Comparison of ENCODE assay signal across 28 mouse cellular contexts in the genomic region with DNA sequence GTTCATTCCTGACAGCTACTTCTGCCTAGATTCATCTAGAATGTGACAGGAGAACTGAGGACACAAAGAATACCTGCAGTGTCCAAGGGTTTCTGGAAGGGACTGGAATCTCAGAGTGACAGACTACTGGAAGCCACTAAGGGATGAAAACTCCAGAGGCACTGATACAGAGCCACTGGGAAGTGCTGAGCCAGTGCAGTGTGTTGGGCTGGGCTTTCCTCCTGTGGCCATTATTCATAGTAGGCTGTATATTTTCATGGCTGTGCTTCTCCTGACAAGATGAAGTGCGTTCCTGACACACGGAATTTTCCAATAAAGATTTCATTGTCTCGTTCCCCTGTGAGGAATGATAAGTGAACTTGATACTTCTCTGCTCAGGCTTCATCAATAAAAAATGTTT. TPM values are rescaled to one million over a fixed set of nuclear protein-coding genes. Genes with fewer than 3 reads are reported as not detected.
"Had no signal": no experiment of that assay in that cellular context is flagged by ENCODE, and none has a peak within 500 bp of the region (broad histone marks: within the 10 kb centered on the region; RNA-seq: fewer than 3 reads in every experiment).

No protein-coding gene starts in this region.

- H3K27me3 ChIP-seq: limb, embryonic 12.5 days; limb, embryonic 15.5 days; lung, embryonic 15.5 days; midbrain, embryonic 12.5 days; midbrain, embryonic 15.5 days had no signal

- H3K36me3 ChIP-seq: limb, embryonic 12.5 days; limb, embryonic 15.5 days; lung, embryonic 15.5 days; midbrain, embryonic 12.5 days; midbrain, embryonic 15.5 days had no signal

- H3K9me3 ChIP-seq: limb, embryonic 15.5 days; midbrain, embryonic 15.5 days had no signal

- ATAC-seq: intestine, embryonic 16.5 days; midbrain, embryonic 15.5 days had no signal

- H3K4me1 ChIP-seq: limb, embryonic 12.5 days; limb, embryonic 15.5 days; lung, embryonic 15.5 days; midbrain, embryonic 12.5 days had no signal

- H3K4me3 ChIP-seq: layer of hippocampus, adult 2 months; limb, embryonic 12.5 days; limb, embryonic 15.5 days; lung, embryonic 15.5 days; midbrain, embryonic 12.5 days; midbrain, embryonic 15.5 days had no signal

- DNase-seq: kidney, adult 18-20 months; kidney, adult 9 months; kidney, postnatal 14 days; layer of hippocampus, adult 9-11 months; lung, adult 18-20 months; lung, postnatal 10 days; lung, postnatal 36 days; thymus, adult 18-20 months; thymus, postnatal 36 days had no signal

- H3K9ac ChIP-seq: limb, embryonic 12.5 days; limb, embryonic 15.5 days; liver, embryonic 14.5 days; lung, embryonic 15.5 days; midbrain, embryonic 12.5 days; midbrain, embryonic 15.5 days had no signal

- H3K27ac ChIP-seq: layer of hippocampus, adult 2 months; limb, embryonic 12.5 days; limb, embryonic 15.5 days; liver, embryonic 14.5 days; lung, embryonic 15.5 days; midbrain, embryonic 12.5 days; midbrain, embryonic 15.5 days had no signal

- H3K4me2 ChIP-seq: limb, embryonic 12.5 days; limb, embryonic 15.5 days; liver, embryonic 11.5 days; lung, embryonic 15.5 days; midbrain, embryonic 12.5 days; midbrain, embryonic 15.5 days had no signal

RNA-seq across cellular contexts. Expression of a gene that starts 55.5 kb away (rescaled TPM):
- total RNA-seq: layer of hippocampus, adult 2 months; layer of hippocampus, postnatal 25 days; left cerebral cortex, adult 18-20 months; left cerebral cortex, postnatal 25 days; megakaryocyte-erythroid progenitor cell, adult 5-6 weeks had no signal
- polyA plus RNA-seq: intestine, embryonic 16.5 days; kidney, embryonic 16.5 days; large intestine, adult 2 months; liver, embryonic 11.5 days; liver, embryonic 14.5 days; lung, embryonic 15.5 days; midbrain, embryonic 12.5 days; small intestine, adult 2 months; spleen, adult 2 months; stomach, embryonic 16.5 days; urinary bladder, adult 2 months had no signal
